20 mouse cellular contexts compared by ENCODE assay signal in the genomic region with DNA sequence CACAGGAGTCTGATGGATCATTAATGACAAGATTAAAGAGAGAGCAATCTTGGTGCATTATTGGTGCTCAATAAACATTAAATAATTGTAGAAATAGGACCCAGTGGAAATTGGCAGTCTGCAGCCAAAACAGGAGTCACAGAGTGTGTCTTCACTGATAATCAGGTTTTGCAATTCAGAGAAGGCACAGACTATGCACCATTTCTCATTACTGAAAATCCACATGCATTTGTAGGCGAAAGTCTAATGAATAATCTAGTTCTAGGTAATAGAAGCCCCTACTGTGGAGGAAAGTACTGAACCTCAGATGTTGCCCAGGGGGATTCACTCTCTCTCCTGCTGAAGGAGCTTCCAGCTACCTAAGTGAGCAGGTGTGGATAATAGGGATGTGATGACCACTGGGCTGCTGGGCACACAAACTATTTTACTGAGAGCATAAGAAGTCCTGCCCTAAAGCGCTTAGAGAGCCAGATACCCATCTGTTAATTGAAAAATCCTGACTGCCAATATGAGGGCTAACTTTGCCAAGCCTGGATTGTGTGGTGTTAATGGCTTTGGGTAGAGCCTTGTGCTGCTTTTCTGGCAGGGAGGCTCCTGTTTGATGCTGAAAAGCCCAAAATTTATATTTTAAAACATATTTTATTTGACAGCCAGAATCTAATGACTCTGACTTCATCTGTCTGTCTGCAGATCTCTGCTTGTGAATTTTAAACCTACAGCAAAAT.
DNase-seq lines count a peak whose midpoint lies in the region; ATAC-seq lines count a peak whose summit lies in the region.
"Had no signal": no experiment of that assay in that cellular context is flagged by ENCODE, and none has a peak within 500 bp of the region (broad histone marks: within the 10 kb centered on the region; RNA-seq: fewer than 3 reads in every experiment).

No protein-coding gene starts in this region.

- peak; percentile 65; the same call in 1 of the 2 replicates for ATAC-seq in hindbrain, embryonic 14.5 days (ENCODE audit: low FRiP score)
- ATAC-seq in hindbrain, embryonic 12.5 days (ENCODE audit: low FRiP score) = no peak
- no peak for ATAC-seq in midbrain, embryonic 14.5 days (ENCODE audit: low FRiP score, low TSS enrichment)
- ATAC-seq in midbrain, embryonic 15.5 days (replicated peaks) = no peak
- ATAC-seq: CD4-positive, CD25-positive, alpha-beta regulatory T cell, adult 4 months had no signal

- no peak overlapping the region for H3K4me2 ChIP-seq in hindbrain, embryonic 14.5 days (replicated peaks)
- no peak overlapping the region for H3K4me2 ChIP-seq in hindbrain, embryonic 12.5 days (replicated peaks)
- H3K4me2 ChIP-seq in midbrain, embryonic 14.5 days (ENCODE audit: low read length) = no peak overlapping the region
- H3K4me2 ChIP-seq in midbrain, embryonic 15.5 days = no peak overlapping the region
- H3K4me2 ChIP-seq: liver, embryonic 11.5 days; lung, embryonic 14.5 days; neural tube, embryonic 12.5 days had no signal

- peak; percentile 3 for DNase-seq in cerebellum, adult 9-10 months
- no peak for DNase-seq in cerebellum, adult 18-20 months
- DNase-seq in hindbrain, embryonic 14.5 days (ENCODE audit: low spot score) = no peak
- peak; percentile 6 for DNase-seq in midbrain, embryonic 14.5 days
- DNase-seq in adrenal gland, postnatal 14 days = no peak
- DNase-seq in lung, postnatal 36 days = no peak
- DNase-seq: cerebellum, adult 8-10 months; heart, adult 18-20 months; heart, postnatal 4 days; kidney, adult 11 months; kidney, postnatal 10 days; lung, embryonic 14.5 days; right cerebral cortex, postnatal 25 days had no signal

- H3K36me3 ChIP-seq in hindbrain, embryonic 14.5 days (replicated peaks; ENCODE audit: control insufficient read depth, insufficient read depth) = no peaks in the 10 kb centered on the region
- H3K36me3 ChIP-seq in hindbrain, embryonic 12.5 days = no peaks in the 10 kb centered on the region
- H3K36me3 ChIP-seq in midbrain, embryonic 14.5 days (ENCODE audit: control insufficient read depth, insufficient read depth, low read length) = no peaks in the 10 kb centered on the region
- no peaks in the 10 kb centered on the region for H3K36me3 ChIP-seq in midbrain, embryonic 15.5 days (replicated peaks)
- H3K36me3 ChIP-seq: G1E; limb, embryonic 10.5 days; neural tube, embryonic 12.5 days had no signal

- H3K9ac ChIP-seq in hindbrain, embryonic 14.5 days = no peak overlapping the region
- H3K9ac ChIP-seq in hindbrain, embryonic 12.5 days = no peak overlapping the region
- H3K9ac ChIP-seq in midbrain, embryonic 14.5 days (replicated peaks; ENCODE audit: low read length) = no peak overlapping the region
- no peak overlapping the region for H3K9ac ChIP-seq in midbrain, embryonic 15.5 days
- H3K9ac ChIP-seq: lung, embryonic 14.5 days; neural tube, embryonic 12.5 days had no signal

- 65% methylated on average over 2 of the region's 2 CpGs for WGBS in hindbrain, embryonic 14.5 days
- 86% methylated on average over 2 of the region's 2 CpGs for WGBS in hindbrain, embryonic 12.5 days
- 86% methylated on average over 2 of the region's 2 CpGs for WGBS in midbrain, embryonic 14.5 days
- WGBS in midbrain, embryonic 15.5 days = 75% methylated on average over 2 of the region's 2 CpGs

- H3K4me1 ChIP-seq in hindbrain, embryonic 14.5 days (replicated peaks; ENCODE audit: control insufficient read depth, insufficient read depth, low read length) = no peaks in the 10 kb centered on the region
- H3K4me1 ChIP-seq in hindbrain, embryonic 12.5 days = no peaks in the 10 kb centered on the region
- H3K4me1 ChIP-seq in midbrain, embryonic 14.5 days (ENCODE audit: control insufficient read depth, insufficient read depth, low read length) = no peaks in the 10 kb centered on the region
- no peaks in the 10 kb centered on the region for H3K4me1 ChIP-seq in midbrain, embryonic 15.5 days
- H3K4me1 ChIP-seq: limb, embryonic 10.5 days; neural tube, embryonic 12.5 days had no signal

- no peak overlapping the region for H3K4me3 ChIP-seq in hindbrain, embryonic 14.5 days (replicated peaks; ENCODE audit: low read length)
- no peak overlapping the region for H3K4me3 ChIP-seq in hindbrain, embryonic 12.5 days
- no peak overlapping the region for H3K4me3 ChIP-seq in midbrain, embryonic 14.5 days (replicated peaks; ENCODE audit: low read depth, low read length)
- H3K4me3 ChIP-seq in midbrain, embryonic 15.5 days = no peak overlapping the region
- H3K4me3 ChIP-seq: limb, embryonic 10.5 days; neural tube, embryonic 12.5 days had no signal

- H3K9me3 ChIP-seq in hindbrain, embryonic 14.5 days (ENCODE audit: control insufficient read depth, low read length) = no peaks in the 10 kb centered on the region
- no peaks in the 10 kb centered on the region for H3K9me3 ChIP-seq in hindbrain, embryonic 12.5 days (replicated peaks)
- no peaks in the 10 kb centered on the region for H3K9me3 ChIP-seq in midbrain, embryonic 14.5 days (ENCODE audit: control insufficient read depth, low read length)
- no peaks in the 10 kb centered on the region for H3K9me3 ChIP-seq in midbrain, embryonic 15.5 days
- H3K9me3 ChIP-seq: G1E; limb, embryonic 10.5 days; neural tube, embryonic 12.5 days had no signal

- no peaks in the 10 kb centered on the region for H3K27me3 ChIP-seq in hindbrain, embryonic 14.5 days (ENCODE audit: control insufficient read depth, insufficient read depth, low read length)
- no peaks in the 10 kb centered on the region for H3K27me3 ChIP-seq in hindbrain, embryonic 12.5 days
- no peaks in the 10 kb centered on the region for H3K27me3 ChIP-seq in midbrain, embryonic 14.5 days (ENCODE audit: control insufficient read depth, insufficient read depth, low read length)
- no peaks in the 10 kb centered on the region for H3K27me3 ChIP-seq in midbrain, embryonic 15.5 days (replicated peaks)
- H3K27me3 ChIP-seq: neural tube, embryonic 12.5 days had no signal

- no peak overlapping the region for H3K27ac ChIP-seq in hindbrain, embryonic 14.5 days
- no peak overlapping the region for H3K27ac ChIP-seq in hindbrain, embryonic 12.5 days
- no peak overlapping the region for H3K27ac ChIP-seq in midbrain, embryonic 14.5 days (replicated peaks; ENCODE audit: low read depth, low read length)
- H3K27ac ChIP-seq in midbrain, embryonic 15.5 days = no peak overlapping the region
- H3K27ac ChIP-seq: limb, embryonic 10.5 days; neural tube, embryonic 12.5 days had no signal

Comparison
In these comparisons a context has a peak if more than half of its experiments do, and no peak if none do; other contexts are left out.
1. DNase-seq: peak in cerebellum, adult 9-10 months (single experiment) and midbrain, embryonic 14.5 days (single experiment); none in cerebellum, adult 18-20 months (0 of 2), hindbrain, embryonic 14.5 days (single experiment), adrenal gland, postnatal 14 days (single experiment) and lung, postnatal 36 days (single experiment).